Mouse (Mus musculus) CD4-positive, CD25-positive, alpha-beta regulatory T cell, adult 4 months (primary cell): ENCODE data around the gene Timm10b. TPM values are rescaled to one million over a fixed set of nuclear protein-coding genes. Genes with fewer than 3 reads are reported as not detected.

Experiments
- ATAC-seq: one replicate; pipeline ENCODE4 v1.8.0; 2017
- polyA plus RNA-seq, 2 experiments: library from polyadenylated mRNA; unstranded; fragments of 100-300 nt; shearing (Covaris generic); gene quantifications; one replicate each; pipeline ENCODE4 v1.2.1; 2017

The Timm10b gene
- polyA plus RNA-seq, 2 experiments from 2014 or later: 198 TPM

DNA sequence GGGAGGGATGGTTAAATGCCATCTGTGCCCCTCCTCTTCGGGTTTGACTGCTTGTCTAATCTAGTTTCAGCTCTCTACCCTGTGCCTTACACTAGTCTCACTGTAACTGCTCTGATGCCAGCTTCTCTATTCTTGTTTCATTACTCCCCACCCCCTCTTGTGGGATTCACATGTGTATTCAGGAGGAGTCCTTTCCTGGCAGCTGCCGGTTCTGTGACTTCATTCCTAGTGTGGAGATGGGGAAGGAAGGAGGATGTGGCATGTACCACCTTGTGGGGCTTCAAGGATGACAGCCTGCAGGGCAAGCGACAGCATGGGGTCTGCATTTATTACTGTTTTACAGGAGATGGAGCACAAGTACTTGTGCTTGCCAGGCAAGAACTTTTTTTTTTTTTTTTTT lies 2.1 kb downstream of the Timm10b start:
- no peak for ATAC-seq

- ATAC-seq: peak; percentile 96
These were observed 11.0 kb downstream of the Timm10b start, which contains the start of gene Dnhd1 for GRCm38 (mm10) chr7:105650639-105651435. Gene Dnhd1 (plus strand): TSS chr7:105650827.

GRCm38 (mm10) chr7:105685541-105686197 lies 45.8 kb downstream of the Timm10b start:
- no peak for ATAC-seq

DNA sequence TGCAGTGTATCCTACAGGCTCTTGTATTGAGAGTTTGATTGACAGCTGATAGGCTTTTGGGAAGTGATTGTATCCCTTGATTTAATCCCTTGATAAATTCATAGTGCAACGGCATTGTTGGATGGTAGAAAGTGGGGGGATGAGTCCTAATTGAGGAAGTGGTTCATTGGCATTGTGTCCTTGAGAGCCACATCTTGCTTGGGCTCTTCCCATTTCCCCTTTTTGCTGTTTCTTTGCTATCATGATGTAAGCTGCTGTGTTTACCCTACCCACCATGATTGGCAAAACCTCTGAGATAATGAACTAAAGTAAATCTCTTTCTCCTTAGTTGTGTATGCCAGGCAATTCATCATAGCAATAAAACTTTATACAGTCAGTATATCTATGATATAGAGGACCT lies 51.0 kb downstream of the Timm10b start:
- ATAC-seq: no peak

Other genes with a start within 250 kb of the Timm10b start
- 10 to 100 TPM in 1 of 2 experiments, 1 to 10 TPM in 1; 9.6 to 27.0 TPM for gene Fam160a2, start 240.0 kb upstream of the Timm10b start, polyA plus RNA-seq
- gene Cnga4, start 235.5 kb upstream of the Timm10b start, polyA plus RNA-seq: not detected
- gene Cckbr, start 214.3 kb upstream of the Timm10b start, polyA plus RNA-seq: not detected
- gene Cavin3, start 157.8 kb upstream of the Timm10b start, polyA plus RNA-seq: under 1 TPM in 1 of 2 experiments, not detected in 1; 0.19 TPM
- 10 to 100 TPM; 21.6 to 25.9 TPM for gene Smpd1, start 85.7 kb upstream of the Timm10b start, polyA plus RNA-seq
- 10 to 100 TPM in 1 of 2 experiments, 1 to 10 TPM in 1; 7.5 to 10.2 TPM for gene Apbb1, start 58.4 kb upstream of the Timm10b start, polyA plus RNA-seq
- gene Hpx, start 39.9 kb upstream of the Timm10b start, polyA plus RNA-seq: not detected
- gene Trim3, start 6.5 kb upstream of the Timm10b start, polyA plus RNA-seq: 1 to 10 TPM; 1.7 to 6.7 TPM
- 10 to 100 TPM in 1 of 2 experiments, 1 to 10 TPM in 1; 9.7 to 16.9 TPM for gene Arfip2, start 360 bp downstream of the Timm10b start, polyA plus RNA-seq
- gene Gm45799, start 496 bp downstream of the Timm10b start, polyA plus RNA-seq: 10 to 100 TPM in 1 of 2 experiments, 1 to 10 TPM in 1; 6.7 to 12.1 TPM
- gene Dnhd1, start 10.8 kb downstream of the Timm10b start, polyA plus RNA-seq: 1 to 10 TPM in 1 of 2 experiments, under 1 TPM in 1; 0.83 to 3.2 TPM
- 100 to 1,000 TPM; 138 to 196 TPM for gene Ilk, start 96.5 kb downstream of the Timm10b start, polyA plus RNA-seq
- gene Rrp8, start 97.3 kb downstream of the Timm10b start, polyA plus RNA-seq: 10 to 100 TPM; 19.1 to 24.8 TPM
- gene Taf10, start 104.3 kb downstream of the Timm10b start, polyA plus RNA-seq: 10 to 100 TPM in 1 of 2 experiments, 1 to 10 TPM in 1; 8.0 to 18.7 TPM
- 100 to 1,000 TPM; 131 to 172 TPM for gene Tpp1, start 112.2 kb downstream of the Timm10b start, polyA plus RNA-seq
- not detected for gene Dchs1, start 147.6 kb downstream of the Timm10b start, polyA plus RNA-seq
- 100 to 1,000 TPM; 162 to 170 TPM for gene Mrpl17, start 171.0 kb downstream of the Timm10b start, polyA plus RNA-seq